Mouse (Mus musculus) stomach, postnatal 0 days (tissue): ENCODE results near the gene Zfp345.
"Not testable (repeated sequence)": the region's sequence is repeated elsewhere in the genome, so short reads cannot be mapped to it uniquely, and the experiment has no call there.

ENCODE experiments used
- CTCF ChIP-seq: IDR thresholded peaks from 2 replicates; pipeline ENCODE4 v1.5.1; 2016; ENCODE audit warnings: antibody characterized with exemption, low read depth, mild to moderate bottlenecking, moderate library complexity
- EP300 ChIP-seq: optimal IDR thresholded peaks from 2 replicates; pipeline ENCODE3; 2016; ENCODE audit warnings: antibody characterized with exemption

DNA sequence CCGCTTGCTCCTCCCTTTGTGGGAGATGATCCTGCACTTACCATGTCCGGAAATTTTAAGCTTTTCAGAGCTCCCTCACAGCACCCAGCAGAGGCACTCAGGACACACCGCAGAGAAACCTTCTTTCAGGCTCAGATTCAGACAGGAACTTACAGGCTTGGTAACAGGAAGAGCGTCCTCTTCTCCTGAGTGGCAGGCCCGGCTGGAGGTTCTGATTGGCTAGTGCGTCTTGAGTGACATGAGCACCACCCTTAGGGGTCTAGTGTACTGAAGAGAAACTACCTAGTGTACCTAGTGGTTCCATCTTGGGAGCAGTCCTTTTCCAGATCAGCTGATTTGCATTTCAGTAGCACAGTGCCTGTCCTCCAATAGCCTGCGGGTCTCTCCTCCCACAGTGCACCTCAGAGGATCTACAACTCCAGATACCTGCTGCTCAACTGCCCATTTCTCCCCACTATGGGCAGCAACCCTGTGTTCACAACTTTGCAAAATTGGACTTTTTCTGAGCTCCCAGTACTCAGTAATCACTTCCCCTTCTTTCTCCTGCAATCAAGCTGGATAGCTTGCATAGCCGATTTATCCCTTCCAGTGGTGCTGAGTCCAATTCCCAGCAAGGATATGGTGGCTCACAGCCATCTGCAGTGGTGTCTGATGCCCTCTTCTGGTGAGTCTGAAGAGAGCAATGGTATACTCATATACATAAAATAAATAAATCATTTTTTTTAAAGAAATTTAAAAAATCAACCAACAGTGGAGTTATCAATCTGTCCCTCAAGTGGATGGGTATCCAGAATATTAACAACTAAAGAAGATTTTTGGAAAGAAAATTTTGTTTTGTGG, at the start of gene Zfp345:
- peak; percentile 34 for TF ChIP-seq CTCF
- not testable (repeated sequence) for TF ChIP-seq EP300
